Mouse (Mus musculus) cerebellum, adult 18-20 months (tissue): ENCODE measurements around the gene Olfr692.
A peak's percentile ranks its signal among the peaks of the same experiment; 100 is the strongest.

Experiments used
- DNase-seq, 2 experiments: peaks; one replicate each; pipeline ENCODE4 v3.0.0; 2021

The Olfr692 gene

DNA sequence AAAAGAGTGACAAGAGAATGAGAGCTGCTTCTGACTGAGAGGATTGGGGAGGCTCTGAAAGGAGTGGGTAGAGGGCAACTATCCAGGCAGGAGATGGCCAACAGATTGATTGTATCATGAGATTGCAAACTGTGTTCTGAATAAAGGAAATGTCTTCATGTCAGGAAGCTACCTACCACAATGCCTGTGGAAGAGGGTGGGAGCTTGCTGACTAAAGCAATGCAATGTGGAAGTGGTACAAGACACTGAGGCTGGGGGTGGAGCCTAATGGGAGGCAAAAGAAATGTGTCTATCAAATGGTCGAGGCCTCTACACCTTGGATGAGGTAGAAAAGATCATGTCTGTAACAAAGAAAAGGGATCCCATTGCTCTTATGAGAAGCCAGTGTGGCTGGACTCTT is 38.3 kb downstream of the Olfr692 start:
- no peak for DNase-seq

DNA sequence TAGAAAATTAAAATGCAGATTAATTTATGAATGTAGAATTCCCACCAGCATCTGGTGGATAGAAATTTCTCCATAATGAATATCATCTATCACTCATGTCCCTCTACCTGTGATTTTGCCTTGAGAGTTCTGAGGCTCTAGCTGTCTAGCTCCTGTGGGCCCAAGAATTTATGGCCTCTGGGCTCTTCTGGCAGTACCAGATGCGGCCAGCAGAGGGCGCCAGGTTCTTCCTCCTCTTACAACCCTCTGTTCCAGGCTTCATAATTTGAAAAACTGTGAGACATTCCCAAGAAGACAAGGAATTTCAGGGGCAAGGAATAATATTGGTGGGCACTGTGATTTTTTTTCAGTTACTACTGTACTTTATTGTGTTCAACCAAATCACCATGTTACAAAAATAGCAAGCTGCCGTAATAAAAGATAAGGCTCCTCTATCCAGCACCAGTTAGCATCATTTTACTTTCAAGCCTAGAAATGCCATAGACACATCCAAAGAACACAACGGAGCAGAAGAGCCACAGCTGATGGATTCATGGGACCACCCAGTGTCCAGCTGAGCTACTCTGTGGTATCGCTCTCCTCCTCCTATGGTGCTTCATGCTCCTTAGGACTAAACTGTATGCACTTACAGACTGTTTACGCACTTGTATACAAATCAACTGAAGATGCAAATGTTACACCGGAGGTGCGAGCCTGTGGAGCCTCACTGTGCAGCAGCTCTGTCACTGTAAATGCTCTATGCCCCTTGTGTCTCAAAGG is 44.0 kb downstream of the Olfr692 start:
- DNase-seq = peak; percentile 71 to 85

DNA sequence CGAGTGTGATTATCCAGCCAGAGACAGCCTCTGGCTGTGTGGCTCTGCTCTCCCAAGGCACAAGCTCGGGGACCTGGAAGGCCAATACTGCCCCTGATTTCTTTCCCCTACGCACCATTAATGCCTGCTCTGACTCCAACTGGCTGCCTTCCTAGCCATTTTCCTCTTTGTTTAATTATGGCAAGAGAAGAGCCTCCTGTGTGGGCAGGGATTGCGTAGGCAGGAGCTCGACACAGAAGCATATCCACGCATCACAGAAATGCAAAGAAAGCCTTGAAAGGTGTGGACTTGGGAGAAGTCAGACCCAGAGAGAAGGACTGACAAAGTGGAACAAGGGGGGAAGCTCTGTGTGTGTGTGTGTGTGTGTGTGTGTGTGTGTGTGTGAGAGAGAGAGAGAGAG is 46.4 kb downstream of the Olfr692 start:
- DNase-seq = no peak

DNA sequence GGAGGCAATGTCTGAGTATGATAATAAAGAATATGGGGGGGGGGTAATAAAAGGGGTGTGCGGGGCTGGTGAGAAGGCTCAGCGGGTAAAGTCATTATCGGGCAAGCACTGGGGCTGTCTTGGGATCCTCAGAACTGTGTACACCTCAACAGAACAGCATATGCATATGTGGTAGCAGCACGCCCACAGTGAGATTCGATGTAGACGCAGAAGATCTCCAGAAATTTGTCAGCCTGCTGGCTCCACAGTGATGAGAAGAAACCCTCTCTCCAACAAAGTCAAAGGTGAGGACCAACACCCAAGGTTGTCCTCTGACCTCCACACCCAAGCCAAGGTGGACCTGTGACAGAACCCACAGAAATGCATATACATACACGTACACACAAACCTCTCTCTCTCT is 48.5 kb downstream of the Olfr692 start:
- DNase-seq = no peak

DNA sequence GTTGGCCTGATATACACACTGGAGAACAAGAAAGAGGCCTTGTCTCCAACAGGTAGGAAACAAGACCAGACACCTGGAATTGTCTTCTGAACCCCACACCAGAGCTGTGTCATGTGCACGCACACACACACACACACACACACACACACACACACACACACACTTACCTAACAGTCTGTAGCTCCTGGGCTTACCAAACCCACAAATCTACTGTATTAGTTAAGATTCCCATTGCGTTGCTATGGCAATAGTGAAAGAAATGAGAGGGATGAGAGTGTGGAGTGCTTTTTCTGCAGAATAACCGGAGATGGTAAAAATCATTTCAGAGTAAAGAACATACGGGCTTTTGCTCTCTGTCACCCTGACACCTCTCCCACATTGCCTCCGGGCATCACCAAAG is 50.1 kb downstream of the Olfr692 start:
- DNase-seq = no peak
